Mouse (Mus musculus) E14TG2a.4 (cell line): ENCODE data around the gene Prpf4b.
A peak's percentile ranks its signal among the peaks of the same experiment; 100 is the strongest.

Source experiments
- H3K27me3 ChIP-seq: 2 replicates; pipeline ENCODE4 v1.6.1; 2014; ENCODE audit warnings: low read length, control low read depth; ENCODE audit not compliant: insufficient read depth
- H3K36me3 ChIP-seq: 2 replicates; pipeline ENCODE4 v1.6.1; 2014; ENCODE audit warnings: low read length, control low read depth; ENCODE audit not compliant: insufficient read depth
- H3K4me1 ChIP-seq: replicated peaks from 2 replicates; pipeline ENCODE4 v1.6.1; 2014; ENCODE audit warnings: low read depth, low read length, control low read depth
- H3K4me3 ChIP-seq: replicated peaks from 2 replicates; pipeline ENCODE4 v1.5.1; 2014; ENCODE audit warnings: mild to moderate bottlenecking, low read length
- H3K9me3 ChIP-seq: 2 replicates; pipeline ENCODE4 v1.6.1; 2014; ENCODE audit warnings: low read length, control low read depth
- CTCF ChIP-seq: conservative IDR thresholded peaks from 2 replicates; pipeline ENCODE4 v1.5.1; 2014; ENCODE audit warnings: low read length
- NANOG ChIP-seq: IDR thresholded peaks from 2 replicates; pipeline ENCODE4 v1.6.1; 2014; ENCODE audit warnings: borderline replicate concordance, low read length, mixed read lengths
- POU5F1 ChIP-seq: IDR thresholded peaks from 2 replicates; pipeline ENCODE4 v1.6.1; 2014; ENCODE audit warnings: low read length, borderline replicate concordance

Gene Prpf4b

GRCm38 (mm10) chr13:34875166-34875710, at the start of gene Prpf4b:
Prpf4b (plus strand) TSS chr13:34875302.
- peaks cover 11% of the 10 kb centered on the region for H3K36me3 ChIP-seq
- H3K9me3 ChIP-seq = no peaks in the 10 kb centered on the region
- no peaks in the 10 kb centered on the region for H3K27me3 ChIP-seq
- TF ChIP-seq NANOG (no peak), POU5F1 (no peak), CTCF (no peak)
- H3K4me1 ChIP-seq = peaks cover 42% of the 10 kb centered on the region
- peak within 1 kb of the TSS; percentile 95 for H3K4me3 ChIP-seq

- peaks cover 12% of the 10 kb centered on the region for H3K9me3 ChIP-seq
- H3K36me3 ChIP-seq = no peaks in the 10 kb centered on the region
- no peak overlapping the region for H3K4me3 ChIP-seq
- H3K27me3 ChIP-seq = no peaks in the 10 kb centered on the region
- H3K4me1 ChIP-seq = peaks cover 51% of the 10 kb centered on the region
- TF ChIP-seq NANOG (no peak), POU5F1 (no peak), CTCF (no peak)
Measured at GRCm38 (mm10) chr13:34826760-34827690, 48.1 kb upstream of the Prpf4b start.

GRCm38 (mm10) chr13:34827988-34828882, 46.9 kb upstream of the Prpf4b start:
- Histone ChIP-seq H3K27me3 (no peaks in the 10 kb centered on the region), H3K36me3 (no peaks in the 10 kb centered on the region), H3K4me3 (no peak overlapping the region), H3K9me3 (peaks cover 12% of the 10 kb centered on the region), H3K4me1 (peaks cover 52% of the 10 kb centered on the region)
- peak; percentile 71; the same call in 1 of the 2 replicates for TF ChIP-seq NANOG
- no peak for TF ChIP-seq POU5F1

GRCm38 (mm10) chr13:34842851-34843250, 32.3 kb upstream of the Prpf4b start:
- no peak for TF ChIP-seq NANOG
- no peak for TF ChIP-seq POU5F1
- TF ChIP-seq CTCF = no peak
- Histone ChIP-seq H3K36me3 (no peaks in the 10 kb centered on the region), H3K4me3 (no peak overlapping the region), H3K4me1 (peaks cover 8% of the 10 kb centered on the region), H3K27me3 (no peaks in the 10 kb centered on the region), H3K9me3 (no peaks in the 10 kb centered on the region)

- Histone ChIP-seq H3K4me3 (no peak overlapping the region), H3K27me3 (no peaks in the 10 kb centered on the region), H3K9me3 (peaks cover 32% of the 10 kb centered on the region), H3K4me1 (peaks cover 19% of the 10 kb centered on the region), H3K36me3 (no peaks in the 10 kb centered on the region)
- TF ChIP-seq POU5F1 (no peak), NANOG (no peak), CTCF (no peak)
Measured at GRCm38 (mm10) chr13:34850759-34851158, 24.3 kb upstream of the Prpf4b start.

GRCm38 (mm10) chr13:34851191-34851784, 23.8 kb upstream of the Prpf4b start:
- no peaks in the 10 kb centered on the region for H3K36me3 ChIP-seq
- peaks cover 37% of the 10 kb centered on the region for H3K9me3 ChIP-seq
- H3K4me1 ChIP-seq = peaks cover 19% of the 10 kb centered on the region
- H3K4me3 ChIP-seq = no peak overlapping the region
- peak; percentile 36; the same call in 1 of the 2 replicates for TF ChIP-seq NANOG
- no peak for TF ChIP-seq CTCF
- H3K27me3 ChIP-seq = no peaks in the 10 kb centered on the region

- Histone ChIP-seq H3K9me3 (peaks cover 54% of the 10 kb centered on the region), H3K4me3 (no peak overlapping the region), H3K27me3 (no peaks in the 10 kb centered on the region), H3K4me1 (peaks cover 3% of the 10 kb centered on the region; the same call in 1 of the 2 replicates), H3K36me3 (no peaks in the 10 kb centered on the region)
- TF ChIP-seq CTCF = peak; percentile 13; the same call in 1 of the 2 replicates
- no peak for TF ChIP-seq NANOG
- no peak for TF ChIP-seq POU5F1
Measured at GRCm38 (mm10) chr13:34857526-34857925, 17.6 kb upstream of the Prpf4b start.
